Mouse (Mus musculus) kidney, adult 2 months (tissue): ENCODE measurements at regions not wholly inside any gene's neighbourhood (a gene's known extent, or its start where the extent isn't known, plus 50 kb on each side); places are given as distances from the start of the nearest gene placed in this dataset.

Source experiments
- CTCF ChIP-seq: fragments of 200-500 bp; conservative IDR thresholded peaks from 2 replicates; pipeline ENCODE4 v1.5.1; 2011; ENCODE audit warnings: low read depth, mild to moderate bottlenecking, control low read depth, low read length, moderate library complexity, mixed read lengths; ENCODE audit not compliant: insufficient read depth, insufficient read length
- POLR2A ChIP-seq: fragments of 200-500 bp; IDR thresholded peaks from one replicate; pipeline ENCODE4 v1.6.1; 2011; ENCODE audit warnings: low read depth, low read length, control low read depth

GRCm38 (mm10) chr3:148335654-148336053 lies 654.7 kb downstream of the Adgrl2 start:
- TF ChIP-seq CTCF = no peak
- no peak for TF ChIP-seq POLR2A
